Mouse (Mus musculus) kidney, adult 2 months (tissue): ENCODE data around the gene Tgfbr1. TPM values are rescaled to one million over a fixed set of nuclear protein-coding genes. Genes with fewer than 3 reads are reported as not detected.
A peak's percentile ranks its signal among the peaks of the same experiment; 100 is the strongest.

Experiments used
- DNase-seq: peaks from one replicate; pipeline ENCODE4 v3.0.0; 2021
- H3K27ac ChIP-seq: fragments of 200-500 bp; 2 replicates; pipeline ENCODE4 v1.5.1; 2012; ENCODE audit warnings: low read depth, low read length, control low read depth, inconsistent platforms; ENCODE audit not compliant: insufficient read depth
- H3K27me3 ChIP-seq: fragments of 200-500 bp; replicated peaks from 2 replicates; pipeline ENCODE4 v1.6.1; 2012; ENCODE audit warnings: mild to moderate bottlenecking, moderate library complexity, low read length, inconsistent platforms; ENCODE audit not compliant: control insufficient read depth, insufficient read depth
- H3K36me3 ChIP-seq: fragments of 200-500 bp; 2 replicates; pipeline ENCODE4 v1.6.1; 2012; ENCODE audit warnings: mild to moderate bottlenecking, moderate library complexity, low read length, inconsistent platforms; ENCODE audit not compliant: control insufficient read depth, insufficient read depth
- H3K4me1 ChIP-seq: fragments of 200-500 bp; 2 replicates; pipeline ENCODE4 v1.6.1; 2011; ENCODE audit warnings: low read length; ENCODE audit not compliant: control insufficient read depth, insufficient read depth
- H3K4me3 ChIP-seq: fragments of 200-500 bp; 2 replicates; pipeline ENCODE4 v1.5.1; 2011; ENCODE audit warnings: mild to moderate bottlenecking, low read depth, low read length, control low read depth; ENCODE audit not compliant: insufficient read depth
- CTCF ChIP-seq: fragments of 200-500 bp; conservative IDR thresholded peaks from 2 replicates; pipeline ENCODE4 v1.5.1; 2011; ENCODE audit warnings: low read depth, mild to moderate bottlenecking, control low read depth, low read length, moderate library complexity, mixed read lengths; ENCODE audit not compliant: insufficient read depth, insufficient read length
- POLR2A ChIP-seq: fragments of 200-500 bp; IDR thresholded peaks from one replicate; pipeline ENCODE4 v1.6.1; 2011; ENCODE audit warnings: low read depth, low read length, control low read depth
- WGBS: fragments of 180-500 bp; shearing (Covaris S2); methylation state at CpG from one replicate; pipeline ENCODE4 v1.1.7; 2018; 5-methylcytosine and 5-hydroxymethylcytosine counted together
- polyA plus RNA-seq: library from polyadenylated mRNA; depleted of rRNA; stranded (reverse); fragments of >200 nt; gene quantifications from 2 replicates; pipeline ENCODE4 v1.2.3, GENCODE M21; 2012; rRNA removed

Tgfbr1 gene
- polyA plus RNA-seq = 8.7 and 10.8 TPM in 2 replicates

DNA sequence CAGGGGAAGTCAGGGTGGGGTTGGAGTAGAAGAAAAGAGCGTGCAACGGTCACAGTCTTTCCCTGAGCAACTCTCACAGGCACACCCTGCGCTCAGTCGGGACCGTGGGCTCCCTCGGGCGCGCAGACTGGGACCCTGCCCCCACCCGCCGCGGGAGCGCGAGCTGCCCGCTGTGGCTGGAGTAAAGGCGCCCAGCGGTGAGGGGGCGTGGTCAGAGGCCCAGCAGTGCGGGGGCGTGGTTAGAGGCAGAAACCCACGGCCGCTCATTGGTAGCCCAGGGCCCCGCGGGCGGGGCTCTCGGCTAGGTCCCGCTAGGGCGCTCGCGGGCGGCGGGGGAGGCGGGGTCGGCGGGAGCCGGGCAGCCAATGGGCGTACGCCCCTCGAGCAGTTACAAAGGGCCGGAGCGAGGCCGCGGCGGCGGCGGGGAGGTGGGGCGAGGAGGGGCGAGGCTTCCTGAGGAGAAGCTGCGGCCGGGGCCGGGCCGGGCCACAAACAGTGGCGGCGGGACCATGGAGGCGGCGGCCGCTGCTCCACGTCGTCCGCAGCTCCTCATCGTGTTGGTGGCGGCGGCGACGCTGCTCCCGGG lies at the start of gene Tgfbr1:
Tgfbr1 (plus strand) TSS at position 420 of the 586 bp plus-strand sequence.
- Histone ChIP-seq H3K27me3 (no peaks in the 10 kb centered on the region), H3K27ac (peak within 1 kb of the TSS; percentile 86), H3K4me3 (peak within 1 kb of the TSS; percentile 92), H3K4me1 (peaks cover 4% of the 10 kb centered on the region; the same call in 1 of the 2 replicates), H3K36me3 (no peaks in the 10 kb centered on the region)
- TF ChIP-seq CTCF (no peak), POLR2A (no peak)
- peak; percentile 100 for DNase-seq
- WGBS = under 1% methylated on average over 62 of the region's 65 CpGs

- no peaks in the 10 kb centered on the region for H3K4me1 ChIP-seq
- H3K27me3 ChIP-seq = no peaks in the 10 kb centered on the region
- WGBS = 73% methylated on average over 5 of the region's 5 CpGs
- no peak overlapping the region for H3K4me3 ChIP-seq
- no peak overlapping the region for H3K27ac ChIP-seq
- TF ChIP-seq CTCF (no peak), POLR2A (no peak)
- peak; percentile 36 for DNase-seq
- H3K36me3 ChIP-seq = no peaks in the 10 kb centered on the region
Measured at GRCm38 (mm10) chr4:47303340-47303998, 49.6 kb upstream of the Tgfbr1 start.

DNA sequence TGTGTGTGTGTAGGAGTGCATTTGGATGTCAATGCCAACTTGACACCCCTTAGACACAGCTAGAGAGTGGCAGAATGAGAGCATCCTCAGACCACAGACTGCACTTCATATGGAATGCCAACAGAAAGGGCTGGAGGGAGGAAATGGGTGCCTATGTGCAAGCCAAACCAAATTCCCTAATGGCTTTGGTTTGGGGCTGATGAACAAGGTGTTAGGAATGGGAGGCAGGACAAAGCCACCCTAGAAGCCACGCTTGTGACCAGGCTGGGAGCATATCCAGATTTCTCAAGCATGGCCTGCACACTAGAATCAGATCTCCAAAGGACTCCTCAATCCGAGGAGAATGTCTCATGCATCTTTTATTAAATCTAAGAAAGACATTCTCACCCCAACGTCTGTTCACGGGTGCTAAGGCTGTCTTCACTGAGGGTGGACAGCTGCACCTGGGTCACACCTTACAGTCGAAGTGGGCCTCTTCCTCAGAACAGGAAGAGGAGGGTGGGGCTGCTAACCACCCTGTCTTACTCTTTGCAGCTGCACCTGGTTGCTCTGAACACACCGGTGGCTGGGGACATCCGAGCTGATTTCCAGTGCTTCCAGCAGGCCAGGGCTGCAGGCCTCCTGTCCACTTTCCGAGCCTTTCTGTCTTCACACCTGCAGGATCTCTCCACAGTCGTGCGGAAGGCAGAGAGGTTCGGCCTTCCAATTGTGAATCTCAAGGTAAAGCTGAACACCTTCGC lies 43.0 kb upstream of the Tgfbr1 start:
- DNase-seq = no peak
- no peaks in the 10 kb centered on the region for H3K27me3 ChIP-seq
- H3K27ac ChIP-seq = no peak overlapping the region
- no peak for TF ChIP-seq CTCF
- TF ChIP-seq POLR2A = no peak
- H3K36me3 ChIP-seq = no peaks in the 10 kb centered on the region
- no peaks in the 10 kb centered on the region for H3K4me1 ChIP-seq
- no peak overlapping the region for H3K4me3 ChIP-seq
- WGBS = 90% methylated on average over 12 of the region's 12 CpGs

DNA sequence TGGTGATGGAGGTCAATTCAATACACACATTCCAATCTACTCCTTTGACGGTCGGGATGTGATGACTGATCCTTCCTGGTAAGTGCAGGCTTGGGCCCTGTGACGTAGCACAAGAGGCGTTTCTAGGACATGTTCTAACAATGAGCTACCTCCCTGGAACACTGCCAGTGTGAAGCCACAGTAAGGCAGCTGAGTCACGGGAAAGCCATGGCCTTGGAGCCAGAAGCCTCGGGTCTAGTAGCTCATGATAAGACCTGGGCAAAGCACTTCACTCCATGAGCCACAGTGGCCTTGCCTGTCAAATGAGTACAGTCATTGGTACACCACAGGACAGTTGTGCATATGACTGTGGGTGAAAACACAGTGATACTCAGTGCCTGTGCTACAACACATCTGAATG lies 42.2 kb upstream of the Tgfbr1 start:
- no peaks in the 10 kb centered on the region for H3K36me3 ChIP-seq
- TF ChIP-seq CTCF (no peak), POLR2A (no peak)
- no peaks in the 10 kb centered on the region for H3K4me1 ChIP-seq
- DNase-seq = no peak
- H3K4me3 ChIP-seq = no peak overlapping the region
- 65% methylated on average over 6 of the region's 6 CpGs for WGBS
- no peak overlapping the region for H3K27ac ChIP-seq
- no peaks in the 10 kb centered on the region for H3K27me3 ChIP-seq

DNA sequence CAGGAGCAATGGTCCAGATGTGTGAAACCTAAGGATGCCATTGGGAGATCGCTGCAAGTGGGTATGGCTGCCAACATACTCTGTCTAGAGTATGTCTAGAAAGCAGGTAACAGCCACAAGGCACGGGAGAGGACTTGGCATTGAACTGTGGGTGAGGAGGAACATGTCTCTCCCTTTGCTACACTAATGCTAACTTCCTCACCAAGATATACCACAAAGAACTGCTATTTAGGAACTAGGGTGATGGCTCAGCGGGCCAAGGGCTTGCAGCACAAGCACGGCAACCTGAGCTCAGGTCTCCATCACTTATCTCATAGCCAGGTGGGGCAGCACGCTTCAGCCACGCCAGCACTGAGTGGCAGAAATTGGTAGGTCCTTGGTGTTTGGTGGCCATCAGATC lies 41.6 kb upstream of the Tgfbr1 start:
- H3K27me3 ChIP-seq = no peaks in the 10 kb centered on the region
- H3K27ac ChIP-seq = no peak overlapping the region
- no peak for DNase-seq
- no peak overlapping the region for H3K4me3 ChIP-seq
- no peaks in the 10 kb centered on the region for H3K36me3 ChIP-seq
- no peak for TF ChIP-seq POLR2A
- no peak for TF ChIP-seq CTCF
- WGBS = 93% methylated on average over 6 of the region's 6 CpGs
- no peaks in the 10 kb centered on the region for H3K4me1 ChIP-seq

DNA sequence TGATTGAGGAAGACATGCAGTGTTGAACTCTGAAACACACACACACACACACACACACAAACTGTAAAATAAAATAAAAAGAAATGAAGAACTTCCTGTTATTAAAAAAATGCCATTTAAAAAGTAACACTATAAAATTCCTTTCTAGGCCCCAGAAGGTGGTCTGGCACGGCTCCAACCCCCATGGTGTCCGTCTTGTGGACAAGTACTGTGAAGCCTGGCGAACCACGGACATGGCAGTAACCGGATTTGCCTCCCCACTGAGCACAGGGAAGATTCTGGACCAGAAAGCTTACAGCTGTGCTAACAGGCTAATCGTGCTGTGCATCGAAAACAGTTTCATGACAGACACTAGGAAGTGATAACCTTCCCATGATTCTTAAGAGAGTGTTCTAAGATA lies 41.1 kb upstream of the Tgfbr1 start:
- no peak for DNase-seq
- TF ChIP-seq CTCF (no peak), POLR2A (no peak)
- Histone ChIP-seq H3K4me3 (no peak overlapping the region), H3K36me3 (no peaks in the 10 kb centered on the region), H3K4me1 (no peaks in the 10 kb centered on the region), H3K27me3 (no peaks in the 10 kb centered on the region), H3K27ac (no peak overlapping the region)
- 68% methylated on average over 7 of the region's 7 CpGs for WGBS

DNA sequence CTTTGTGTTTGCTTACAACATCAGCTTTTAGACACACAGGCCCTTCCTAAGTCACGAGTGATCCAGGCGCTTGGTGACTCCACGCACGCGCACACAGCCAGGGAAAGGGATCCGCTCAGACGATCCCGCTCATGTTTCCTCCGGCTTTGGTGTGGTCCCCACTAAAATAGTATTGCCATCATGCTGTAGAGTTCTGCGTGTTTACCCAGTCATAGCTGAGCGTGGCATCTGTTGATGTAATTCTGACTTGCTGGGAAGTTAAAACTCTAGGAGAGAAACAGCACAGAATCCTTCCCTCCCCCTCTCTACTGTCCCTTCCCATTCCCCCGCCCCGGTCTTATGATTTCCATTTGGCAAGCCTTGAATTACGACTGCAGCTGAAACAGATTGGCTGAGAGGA lies 40.3 kb upstream of the Tgfbr1 start:
- no peak for TF ChIP-seq POLR2A
- no peak for TF ChIP-seq CTCF
- Histone ChIP-seq H3K4me3 (no peak overlapping the region), H3K36me3 (no peaks in the 10 kb centered on the region), H3K27me3 (no peaks in the 10 kb centered on the region), H3K4me1 (no peaks in the 10 kb centered on the region), H3K27ac (no peak overlapping the region)
- 58% methylated on average over 14 of the region's 14 CpGs for WGBS
- no peak for DNase-seq
